Mouse (Mus musculus): Measurements from ENCODE around the gene Gm9758. TPM values are rescaled to one million over a fixed set of nuclear protein-coding genes. Genes with fewer than 3 reads are reported as not detected.
"Not testable (repeated sequence)": the region's sequence is repeated elsewhere in the genome, so short reads cannot be mapped to it uniquely, and the experiment has no call there.

Gm9758 gene
- not detected for polyA plus RNA-seq (2017; shearing (Covaris generic))

- ATAC-seq, result not testable (repeated sequence)
These were observed at the start of gene Gm9758 for GRCm38 (mm10) chr5:14914799-14915198. Gene Gm9758 (minus strand): TSS chr5:14914899.

- ATAC-seq, result not testable (repeated sequence)
These were observed 49.1 kb upstream of the Gm9758 start for GRCm38 (mm10) chr5:14963821-14964220.

- ATAC-seq, result not testable (repeated sequence)
These were observed 46.8 kb upstream of the Gm9758 start for GRCm38 (mm10) chr5:14961502-14961901.

GRCm38 (mm10) chr5:14955928-14956706, 41.4 kb upstream of the Gm9758 start:
- ATAC-seq, result not testable (repeated sequence)

GRCm38 (mm10) chr5:14953587-14953986, 38.9 kb upstream of the Gm9758 start:
- not testable (repeated sequence) for ATAC-seq

GRCm38 (mm10) chr5:14952749-14953148, 38.0 kb upstream of the Gm9758 start:
- ATAC-seq, result not testable (repeated sequence)

- ATAC-seq, result not testable (repeated sequence)
These were observed 37.1 kb upstream of the Gm9758 start for GRCm38 (mm10) chr5:14951822-14952221.

GRCm38 (mm10) chr5:14947482-14948198, 32.9 kb upstream of the Gm9758 start:
- not testable (repeated sequence) for ATAC-seq

GRCm38 (mm10) chr5:14945524-14945923, 30.8 kb upstream of the Gm9758 start:
- ATAC-seq, result not testable (repeated sequence)

- ATAC-seq, result not testable (repeated sequence)
These were observed 26.3 kb upstream of the Gm9758 start for GRCm38 (mm10) chr5:14941043-14941442.

- ATAC-seq, result not testable (repeated sequence)
These were observed 23.6 kb upstream of the Gm9758 start, which contains the start of gene Speer4e for GRCm38 (mm10) chr5:14938329-14938728. Gene Speer4e (minus strand): TSS chr5:14938429.

- not testable (repeated sequence) for ATAC-seq
These were observed 19.0 kb upstream of the Gm9758 start for GRCm38 (mm10) chr5:14933721-14934120.

GRCm38 (mm10) chr5:14927047-14927446, 12.3 kb upstream of the Gm9758 start:
- not testable (repeated sequence) for ATAC-seq

GRCm38 (mm10) chr5:14914361-14914760, 338 bp downstream of the Gm9758 start:
- ATAC-seq, result not testable (repeated sequence)

- not testable (repeated sequence) for ATAC-seq
These were observed 11.2 kb downstream of the Gm9758 start for GRCm38 (mm10) chr5:14903539-14903938.

- ATAC-seq, result no peak
These were observed 22.5 kb downstream of the Gm9758 start for GRCm38 (mm10) chr5:14892242-14892641.

GRCm38 (mm10) chr5:14885291-14885690, 29.4 kb downstream of the Gm9758 start:
- not testable (repeated sequence) for ATAC-seq

Other genes with a start within 250 kb of the Gm9758 start
- gene Speer4e, start 23.5 kb upstream of the Gm9758 start, polyA plus RNA-seq (2017; shearing (Covaris generic)), result not detected
- not detected for gene Gm10354, start 64.0 kb upstream of the Gm9758 start, polyA plus RNA-seq (2017; shearing (Covaris generic))
- gene Gm17019, start 118.1 kb upstream of the Gm9758 start, polyA plus RNA-seq (2017; shearing (Covaris generic)), result not detected

All from inflammation-experienced regulatory T-cells, adult 6 months (primary cell).